Mouse (Mus musculus) heart, embryonic 13.5 days (tissue): ENCODE measurements around the gene Ttll13. TPM values are rescaled to one million over a fixed set of nuclear protein-coding genes. Genes with fewer than 3 reads are reported as not detected.

ENCODE experiments used
- ATAC-seq: fragments of 200-750 bp; cut with Nextera tagmentation; 2 replicates; pipeline ENCODE4 v1.8.0; 2017; ENCODE audit warnings: moderate TSS enrichment; ENCODE audit not compliant: insufficient number of reproducible peaks, low FRiP score, low TSS enrichment; ENCODE audit errors: extremely low read depth
- H3K27ac ChIP-seq: fragments of 300-500 bp; sonication (generic); replicated peaks from 2 replicates; pipeline ENCODE4 v1.5.1; 2015; ENCODE audit warnings: moderate library complexity, mild to moderate bottlenecking, inconsistent platforms
- H3K27me3 ChIP-seq: fragments of 300-500 bp; sonication (generic); replicated peaks from 2 replicates; pipeline ENCODE4 v1.6.1; 2015; ENCODE audit warnings: mild to moderate bottlenecking, inconsistent platforms
- H3K36me3 ChIP-seq: fragments of 300-500 bp; sonication (generic); 2 replicates; pipeline ENCODE4 v1.6.1; 2015; ENCODE audit warnings: mild to moderate bottlenecking, inconsistent platforms
- H3K4me1 ChIP-seq: fragments of 300-500 bp; sonication (generic); 2 replicates; pipeline ENCODE4 v1.6.1; 2015; ENCODE audit warnings: inconsistent platforms
- H3K4me2 ChIP-seq: fragments of 300-500 bp; sonication (generic); 2 replicates; pipeline ENCODE4 v1.6.1; 2015; ENCODE audit warnings: inconsistent platforms, mild to moderate bottlenecking, moderate library complexity
- H3K4me3 ChIP-seq: fragments of 300-500 bp; sonication (generic); 2 replicates; pipeline ENCODE4 v1.5.1; 2015; ENCODE audit warnings: moderate library complexity, mild to moderate bottlenecking, inconsistent platforms
- H3K9ac ChIP-seq: fragments of 300-500 bp; sonication (generic); 2 replicates; pipeline ENCODE4 v1.6.1; 2015; ENCODE audit warnings: inconsistent platforms, mild to moderate bottlenecking, moderate library complexity
- H3K9me3 ChIP-seq: fragments of 300-500 bp; sonication (generic); 2 replicates; pipeline ENCODE4 v1.6.1; 2016; ENCODE audit warnings: inconsistent platforms
- WGBS: fragments of 180-500 bp; shearing (Covaris S2); methylation state at CpG from one replicate; pipeline ENCODE4 v1.1.7; 2015; ENCODE audit warnings: mixed read lengths; 5-methylcytosine and 5-hydroxymethylcytosine counted together
- polyA plus RNA-seq: library from polyadenylated mRNA; unstranded; fragments of >200 nt; fragmentation: Nextera tagmentation; extraction: Ambion mirVana; gene quantifications from 2 replicates; pipeline ENCODE4 v1.2.1, GENCODE M21; 2015

Ttll13 gene
- polyA plus RNA-seq, 1 experiment from 2014 or later = 0.82 TPM

DNA sequence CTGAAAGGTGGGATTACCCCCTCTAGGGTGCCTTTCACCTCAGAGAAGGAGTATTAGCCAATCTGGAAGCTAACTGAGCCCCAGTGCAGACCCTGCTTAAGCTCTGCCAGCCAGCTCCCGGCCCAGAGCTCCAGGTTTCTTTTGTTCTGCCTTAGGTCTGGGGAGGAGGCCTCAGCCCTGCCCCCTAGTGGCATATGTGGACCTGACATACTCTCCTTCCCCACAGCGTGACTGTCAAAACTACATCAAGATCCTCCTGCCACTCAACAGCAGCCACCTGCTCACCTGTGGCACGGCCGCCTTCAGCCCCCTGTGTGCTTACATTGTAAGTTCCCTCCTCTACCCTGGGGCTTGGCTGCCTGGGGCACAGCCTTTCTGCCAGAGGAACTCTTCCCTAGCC lies 30.8 kb upstream of the Ttll13 start:
- Histone ChIP-seq H3K4me2 (no peak overlapping the region), H3K4me3 (no peak overlapping the region), H3K36me3 (peaks cover 70% of the 10 kb centered on the region), H3K4me1 (peaks cover 21% of the 10 kb centered on the region), H3K27ac (no peak overlapping the region), H3K27me3 (no peaks in the 10 kb centered on the region), H3K9ac (0 out of 2 replicates have a peak overlapping the region, but pooled peaks have one; percentile 58), H3K9me3 (no peaks in the 10 kb centered on the region)
- 33% methylated on average over 4 of the region's 4 CpGs for WGBS
- no peak for ATAC-seq

DNA sequence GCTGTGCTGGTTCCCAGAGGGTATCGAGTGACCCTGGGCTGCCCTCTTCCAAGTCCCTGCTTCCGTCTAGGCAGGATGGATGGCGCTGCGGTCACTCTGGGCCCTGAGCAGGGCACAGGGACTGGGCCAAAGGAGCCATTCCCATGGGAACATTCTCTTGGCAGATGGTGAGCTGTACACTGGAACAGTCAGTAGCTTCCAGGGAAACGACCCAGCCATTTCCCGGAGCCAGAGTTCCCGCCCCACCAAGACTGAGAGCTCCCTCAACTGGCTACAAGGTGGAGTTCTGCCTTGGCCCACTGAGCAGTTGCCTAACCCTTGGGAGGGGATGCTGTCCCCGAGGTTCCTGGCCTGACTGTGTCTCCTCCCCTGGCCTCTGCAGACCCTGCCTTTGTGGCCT lies 29.6 kb upstream of the Ttll13 start:
- no peak for ATAC-seq
- H3K36me3 ChIP-seq = peaks cover 82% of the 10 kb centered on the region
- no peak overlapping the region for H3K27ac ChIP-seq
- 81% methylated on average over 8 of the region's 8 CpGs for WGBS
- no peak overlapping the region for H3K4me2 ChIP-seq
- no peaks in the 10 kb centered on the region for H3K9me3 ChIP-seq
- no peaks in the 10 kb centered on the region for H3K27me3 ChIP-seq
- H3K9ac ChIP-seq = no peak overlapping the region
- peaks cover 13% of the 10 kb centered on the region for H3K4me1 ChIP-seq
- H3K4me3 ChIP-seq = no peak overlapping the region

DNA sequence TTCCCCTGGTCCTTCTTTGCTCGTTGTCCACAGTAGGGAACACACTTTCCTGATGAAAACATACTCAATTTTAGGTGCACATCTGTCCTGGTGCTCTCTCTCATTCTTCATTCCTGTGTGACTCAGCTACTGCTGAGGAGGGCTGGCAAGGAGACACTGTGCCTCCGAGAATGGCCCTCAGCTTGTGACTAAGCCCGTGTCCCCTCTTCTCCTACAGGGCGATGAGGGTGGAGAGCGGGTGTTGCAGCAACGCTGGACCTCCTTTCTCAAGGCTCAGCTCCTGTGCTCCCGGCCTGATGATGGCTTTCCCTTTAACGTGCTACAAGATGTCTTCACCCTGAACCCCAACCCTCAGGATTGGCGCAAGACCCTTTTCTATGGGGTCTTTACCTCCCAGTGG lies 27.5 kb upstream of the Ttll13 start:
- no peak overlapping the region for H3K4me2 ChIP-seq
- no peak for ATAC-seq
- peaks cover 89% of the 10 kb centered on the region for H3K36me3 ChIP-seq
- H3K4me1 ChIP-seq = peaks cover 6% of the 10 kb centered on the region
- H3K9ac ChIP-seq = no peak overlapping the region; the same call in 1 of the 2 replicates
- no peaks in the 10 kb centered on the region for H3K9me3 ChIP-seq
- 81% methylated on average over 9 of the region's 9 CpGs for WGBS
- no peaks in the 10 kb centered on the region for H3K27me3 ChIP-seq
- H3K4me3 ChIP-seq = no peak overlapping the region
- no peak overlapping the region for H3K27ac ChIP-seq

DNA sequence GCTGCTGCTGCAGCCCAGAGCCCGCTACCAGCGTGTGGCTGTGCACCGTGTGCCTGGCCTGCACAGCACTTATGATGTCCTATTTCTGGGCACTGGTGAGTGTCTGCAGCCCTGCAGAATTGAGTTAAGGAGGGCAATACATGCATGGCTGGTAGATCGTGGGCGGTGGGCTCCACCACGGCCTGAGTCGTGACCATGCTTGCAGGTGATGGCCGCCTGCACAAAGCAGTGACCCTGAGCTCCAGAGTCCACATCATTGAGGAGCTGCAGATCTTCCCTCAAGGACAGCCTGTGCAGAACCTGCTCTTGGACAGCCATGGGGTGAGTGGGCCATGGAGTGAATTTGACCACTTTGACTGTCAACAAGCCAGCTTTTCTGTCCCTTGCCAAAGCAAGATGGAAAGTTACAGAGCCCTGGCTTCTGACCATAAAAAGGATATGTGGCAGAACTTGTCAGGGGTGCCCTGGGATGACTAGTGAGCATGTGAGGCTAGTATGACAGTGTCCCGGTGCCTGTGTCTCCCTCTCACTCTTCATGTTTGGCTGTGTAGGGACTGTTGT lies 25.9 kb upstream of the Ttll13 start:
- Histone ChIP-seq H3K4me3 (no peak overlapping the region), H3K9me3 (no peaks in the 10 kb centered on the region), H3K27me3 (no peaks in the 10 kb centered on the region), H3K4me1 (no peaks in the 10 kb centered on the region; the same call in 1 of the 2 replicates), H3K4me2 (no peak overlapping the region), H3K9ac (no peak overlapping the region), H3K36me3 (peaks cover 93% of the 10 kb centered on the region), H3K27ac (no peak overlapping the region)
- WGBS = 87% methylated on average over 9 of the region's 9 CpGs
- ATAC-seq = no peak

DNA sequence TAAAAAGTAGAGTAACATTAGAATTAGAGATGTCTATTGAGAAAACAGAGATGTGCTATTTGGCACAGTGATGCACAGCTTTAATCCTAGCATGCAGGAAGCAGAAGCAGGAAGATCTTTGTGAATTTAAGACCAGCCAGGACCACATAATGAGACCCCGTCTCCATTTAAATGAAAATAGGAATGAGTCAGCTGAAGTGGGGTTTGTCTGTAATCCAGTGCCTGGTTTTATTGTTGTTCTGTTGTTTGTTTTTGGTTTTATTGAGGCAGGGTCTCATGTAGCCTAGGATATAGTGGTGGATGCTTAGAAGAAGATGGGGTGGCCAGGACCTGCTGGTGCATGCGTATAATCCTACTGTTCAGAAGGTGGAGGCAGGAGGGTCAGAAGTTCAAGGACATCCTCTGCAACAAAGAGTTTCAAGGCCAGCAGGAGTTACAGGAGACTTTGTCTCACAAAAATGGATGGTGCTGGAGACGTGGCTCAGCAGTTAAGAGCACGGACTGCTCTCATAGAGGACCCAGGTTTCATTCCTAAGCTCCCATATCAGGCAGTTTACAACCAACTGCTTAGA lies 24.9 kb upstream of the Ttll13 start:
- ATAC-seq = no peak
- Histone ChIP-seq H3K9me3 (no peaks in the 10 kb centered on the region), H3K27me3 (no peaks in the 10 kb centered on the region), H3K36me3 (peaks cover 91% of the 10 kb centered on the region), H3K4me1 (no peaks in the 10 kb centered on the region), H3K4me2 (no peak overlapping the region), H3K27ac (no peak overlapping the region), H3K4me3 (no peak overlapping the region), H3K9ac (no peak overlapping the region)
- WGBS = 81% methylated on average over 4 of the region's 4 CpGs

DNA sequence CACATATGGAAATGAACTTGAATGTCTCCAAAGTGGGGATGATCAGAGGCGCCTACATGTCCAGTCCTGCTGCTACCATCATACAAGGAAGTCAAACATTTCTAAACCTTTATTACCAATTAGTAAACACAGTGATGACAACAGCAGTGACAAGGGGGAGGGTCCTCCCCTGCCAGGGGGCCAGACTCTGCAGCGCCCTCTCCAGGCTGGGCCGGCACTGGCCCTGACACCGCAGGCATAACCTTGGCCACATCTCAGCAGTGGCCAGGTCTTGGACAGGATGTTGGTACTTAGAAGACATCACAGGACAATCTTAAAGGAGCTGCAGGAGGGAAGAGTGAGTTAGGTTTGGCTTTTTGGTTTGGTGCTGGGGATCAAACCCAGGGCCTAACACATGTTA lies 19.1 kb upstream of the Ttll13 start:
- WGBS = 94% methylated on average over 4 of the region's 4 CpGs
- Histone ChIP-seq H3K4me2 (no peak overlapping the region), H3K4me3 (no peak overlapping the region), H3K4me1 (peaks cover 10% of the 10 kb centered on the region), H3K36me3 (peaks cover 57% of the 10 kb centered on the region), H3K9me3 (no peaks in the 10 kb centered on the region), H3K27ac (no peak overlapping the region), H3K9ac (no peak overlapping the region), H3K27me3 (no peaks in the 10 kb centered on the region)
- ATAC-seq = no peak

DNA sequence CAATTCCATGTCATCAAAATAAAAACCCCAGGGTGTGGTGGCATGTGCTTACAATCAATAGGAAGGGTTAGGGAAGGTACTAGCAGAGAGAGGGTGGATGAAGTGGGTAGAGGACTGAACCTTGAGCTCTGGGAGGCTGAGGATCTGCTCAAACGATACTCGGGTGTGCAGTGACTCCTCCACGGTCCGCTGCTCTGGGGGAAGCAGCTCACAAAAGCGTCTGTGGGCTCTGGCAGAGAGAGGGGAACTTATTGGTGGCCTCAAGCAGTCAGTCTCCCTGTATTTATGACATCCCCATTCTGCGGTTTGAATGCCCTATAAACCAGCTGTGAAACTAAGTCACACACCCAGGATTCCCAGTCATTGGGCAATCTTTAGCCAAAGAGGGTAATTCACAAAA lies 16.0 kb upstream of the Ttll13 start:
- H3K27me3 ChIP-seq = no peaks in the 10 kb centered on the region
- ATAC-seq = no peak
- peaks cover 21% of the 10 kb centered on the region for H3K4me1 ChIP-seq
- H3K9me3 ChIP-seq = no peaks in the 10 kb centered on the region
- no peak overlapping the region for H3K27ac ChIP-seq
- WGBS = 81% methylated on average over 6 of the region's 6 CpGs
- H3K9ac ChIP-seq = no peak overlapping the region
- no peak overlapping the region for H3K4me2 ChIP-seq
- H3K4me3 ChIP-seq = no peak overlapping the region
- peaks cover 31% of the 10 kb centered on the region for H3K36me3 ChIP-seq

DNA sequence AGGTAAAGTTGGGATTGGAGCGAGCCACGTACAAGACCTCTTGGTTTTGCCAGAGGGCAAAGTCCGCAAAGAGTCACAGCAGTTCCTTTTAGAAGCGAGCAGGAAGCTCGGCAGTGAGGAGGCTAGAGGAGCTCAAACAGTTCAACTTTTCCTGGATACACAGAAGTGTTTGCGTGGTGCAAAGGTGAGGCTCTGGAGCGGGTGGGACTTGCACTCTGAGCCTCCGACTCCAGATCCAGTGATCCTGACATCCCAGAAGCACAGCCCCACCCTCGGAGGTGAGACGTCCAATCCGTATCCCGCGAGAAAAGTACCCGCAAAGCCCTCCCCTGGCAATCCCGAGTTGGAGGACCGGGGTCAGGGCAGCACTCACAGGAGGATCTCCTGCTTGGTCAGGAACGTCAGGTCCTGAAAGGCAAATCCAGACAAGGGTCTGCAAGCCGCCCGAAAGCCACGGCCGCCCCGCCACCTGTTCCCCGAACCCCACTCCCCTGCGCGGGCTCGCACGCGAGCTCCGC lies 14.1 kb upstream of the Ttll13 start:
- Histone ChIP-seq H3K4me1 (peaks cover 21% of the 10 kb centered on the region), H3K4me2 (peak overlapping the region; percentile 93), H3K36me3 (peaks cover 17% of the 10 kb centered on the region), H3K9me3 (no peaks in the 10 kb centered on the region), H3K9ac (peak overlapping the region; percentile 83), H3K27me3 (no peaks in the 10 kb centered on the region), H3K27ac (peak overlapping the region; percentile 61), H3K4me3 (peak overlapping the region; percentile 78)
- peak; percentile 9; the same call in 1 of the 2 replicates for ATAC-seq
- WGBS = 1% methylated on average over 29 of the region's 29 CpGs

DNA sequence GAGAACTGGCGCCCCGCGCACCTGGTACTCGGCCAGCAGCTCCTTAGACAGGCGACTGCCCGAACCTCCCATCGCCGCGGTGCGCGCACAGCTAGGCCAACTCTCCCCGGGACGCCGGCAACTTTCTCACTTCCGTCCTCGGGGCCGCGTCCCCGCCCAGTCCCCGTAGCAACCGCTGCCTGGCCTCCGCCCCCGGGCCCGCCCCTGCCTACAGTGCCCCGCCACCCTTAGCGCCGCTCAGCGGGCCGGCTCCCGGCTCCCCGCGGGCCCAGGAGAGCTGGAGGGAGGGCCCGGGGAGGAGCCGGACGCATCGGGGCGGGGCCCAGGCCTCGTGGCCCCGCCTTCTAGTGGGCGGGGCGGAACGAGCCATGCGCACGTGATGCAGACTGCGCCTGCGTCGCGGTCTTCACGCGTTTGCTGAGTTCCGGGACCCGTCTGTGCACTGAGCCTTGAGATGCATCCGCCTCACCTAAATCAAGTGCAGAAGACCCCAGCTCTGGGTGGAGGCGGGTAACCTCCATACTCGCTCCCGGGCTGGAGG lies 13.6 kb upstream of the Ttll13 start, which contains the start of the genes Cib1 and Gdpgp1:
Cib1 (minus strand) TSS at position 325 of the 541 bp plus-strand sequence.
Gdpgp1 (plus strand) TSS at position 377 of the 541 bp plus-strand sequence.
- Histone ChIP-seq H3K27me3 (no peaks in the 10 kb centered on the region), H3K4me2 (peak within 1 kb of the TSS; percentile 93), H3K4me3 (peak within 1 kb of the TSS; percentile 78), H3K27ac (peak within 1 kb of the TSS; percentile 62), H3K9me3 (no peaks in the 10 kb centered on the region), H3K4me1 (peaks cover 21% of the 10 kb centered on the region), H3K36me3 (peaks cover 12% of the 10 kb centered on the region), H3K9ac (peak within 1 kb of the TSS; percentile 83)
- ATAC-seq = peak; percentile 99
- under 1% methylated on average over 55 of the region's 56 CpGs for WGBS

DNA sequence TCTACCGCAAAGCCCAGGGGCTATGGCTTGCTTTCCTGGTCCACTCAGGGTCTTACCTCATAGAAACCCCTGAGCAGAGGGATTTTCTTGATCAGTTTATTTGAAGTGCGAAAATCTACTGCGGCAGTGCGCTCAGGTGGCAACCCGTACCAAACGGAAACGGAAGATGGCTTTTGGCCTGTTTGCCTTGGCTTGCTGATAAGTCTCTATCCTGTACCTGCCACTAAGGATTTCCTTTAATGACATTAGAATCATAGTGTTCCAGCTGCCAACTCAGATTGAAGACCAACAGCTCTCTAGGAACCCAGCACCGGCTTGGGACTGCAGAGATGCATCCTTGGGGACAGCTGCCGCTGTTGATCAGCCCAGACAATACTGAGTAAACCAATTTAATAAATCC lies 12.4 kb upstream of the Ttll13 start:
- H3K27ac ChIP-seq = no peak overlapping the region
- peak overlapping the region; percentile 81 for H3K9ac ChIP-seq
- 62% methylated on average over 9 of the region's 9 CpGs for WGBS
- ATAC-seq = no peak
- H3K36me3 ChIP-seq = peaks cover 8% of the 10 kb centered on the region
- H3K4me3 ChIP-seq = peak overlapping the region; percentile 78
- H3K27me3 ChIP-seq = no peaks in the 10 kb centered on the region
- peak overlapping the region; percentile 93 for H3K4me2 ChIP-seq
- no peaks in the 10 kb centered on the region for H3K9me3 ChIP-seq
- peaks cover 21% of the 10 kb centered on the region for H3K4me1 ChIP-seq

DNA sequence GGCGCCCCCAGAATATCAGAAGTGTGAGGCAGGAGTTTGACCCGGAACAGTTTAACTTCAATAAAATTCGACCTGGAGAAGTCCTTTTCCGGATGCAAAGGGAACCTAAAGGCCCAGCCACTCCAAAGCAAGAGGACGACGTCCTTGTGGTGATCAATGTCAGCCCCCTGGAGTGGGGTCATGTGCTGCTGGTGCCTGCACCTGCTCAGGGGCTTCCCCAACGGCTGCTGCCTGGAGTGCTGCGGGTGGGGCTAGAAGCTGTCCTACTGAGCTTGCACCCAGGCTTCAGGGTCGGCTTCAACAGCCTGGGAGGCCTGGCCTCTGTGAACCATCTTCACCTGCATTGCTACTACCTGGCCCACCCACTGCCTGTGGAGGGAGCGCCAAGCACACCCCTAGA lies 7.6 kb upstream of the Ttll13 start:
- 84% methylated on average over 10 of the region's 10 CpGs for WGBS
- H3K4me2 ChIP-seq = no peak overlapping the region
- H3K4me3 ChIP-seq = no peak overlapping the region
- peaks cover 33% of the 10 kb centered on the region for H3K36me3 ChIP-seq
- no peaks in the 10 kb centered on the region for H3K27me3 ChIP-seq
- H3K9me3 ChIP-seq = no peaks in the 10 kb centered on the region
- H3K9ac ChIP-seq = no peak overlapping the region
- H3K27ac ChIP-seq = no peak overlapping the region
- ATAC-seq = no peak
- peaks cover 6% of the 10 kb centered on the region for H3K4me1 ChIP-seq
